Mouse (Mus musculus) layer of hippocampus, adult 9-10 months (tissue): ENCODE measurements at regions not wholly inside any gene's neighbourhood (a gene's known extent, or its start where the extent isn't known, plus 50 kb on each side); places are given as distances from the start of the nearest gene placed in this dataset.

Source experiments
- DNase-seq: peaks from one replicate; pipeline ENCODE4 v3.0.0; 2022; ENCODE audit warnings: low spot score

DNA sequence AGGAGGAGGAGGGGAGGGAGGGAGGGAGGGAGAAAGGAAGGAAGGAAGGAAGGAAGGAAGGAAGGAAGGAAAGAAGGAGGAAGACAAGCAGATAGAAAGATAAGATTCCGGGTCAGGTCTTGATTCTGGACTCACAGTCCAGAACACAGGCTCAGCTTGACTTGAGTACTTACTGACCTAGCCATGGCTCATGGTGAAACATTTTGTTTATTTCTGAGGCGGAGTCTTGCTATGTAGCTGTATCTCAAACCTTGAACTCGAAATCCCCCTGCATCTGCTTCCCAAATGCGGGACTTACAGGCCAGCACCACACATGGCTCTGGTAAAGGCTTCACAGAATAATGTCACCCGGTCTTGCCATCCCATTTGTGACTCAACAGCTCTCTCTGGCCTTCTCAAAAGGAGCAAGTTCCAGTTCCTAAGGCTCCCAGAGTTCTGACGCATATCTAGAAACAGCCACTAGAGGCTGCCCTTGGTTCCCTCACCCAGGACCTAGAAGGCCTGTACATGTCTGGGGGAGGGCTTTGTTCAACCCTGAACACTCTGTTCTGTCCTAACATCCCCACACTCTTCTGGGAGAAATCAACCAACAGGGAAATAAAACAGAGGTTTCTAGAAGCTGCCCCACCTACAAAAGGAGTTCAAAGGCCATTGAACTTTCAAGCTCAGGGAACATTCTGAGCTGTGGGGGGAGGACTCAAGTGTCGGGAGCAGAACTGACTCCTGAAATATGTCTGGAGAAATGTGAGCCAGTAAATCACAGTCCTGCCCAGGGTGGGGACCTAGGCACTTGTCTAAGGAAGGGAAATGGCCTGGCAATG lies 56.2 kb upstream of the Akap13 start:
- no peak for DNase-seq

DNA sequence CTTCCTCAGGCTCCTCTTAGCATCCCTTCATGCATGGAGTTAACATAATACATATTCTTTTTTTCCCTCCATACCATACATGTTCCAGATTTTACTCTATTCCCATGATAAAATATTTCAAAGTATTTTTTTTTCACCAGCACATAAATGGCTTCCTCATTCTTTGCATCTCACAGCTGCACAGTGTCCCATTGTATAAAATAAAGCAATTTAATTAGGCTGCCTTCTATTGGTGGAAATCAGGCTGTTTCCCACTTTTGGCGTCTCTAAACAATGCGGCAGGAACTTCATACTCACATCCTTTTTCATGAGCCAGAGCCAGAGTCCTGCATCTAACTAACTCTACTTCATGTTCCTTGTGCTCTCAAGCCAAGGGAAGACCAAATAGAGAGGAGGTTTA lies 54.9 kb upstream of the Akap13 start:
- DNase-seq, result no peak

GRCm38 (mm10) chr7:75404955-75405354 lies 50.4 kb upstream of the Akap13 start:
- DNase-seq, result no peak
